12 mouse cellular contexts compared by ENCODE assay signal in genomic region chr19:42202467-42202866, GRCm38 (mm10). TPM values are rescaled to one million over a fixed set of nuclear protein-coding genes. Genes with fewer than 3 reads are reported as not detected.
A peak's percentile ranks its signal among the peaks of the same experiment; 100 is the strongest.
DNase-seq lines count a peak whose midpoint lies in the region; ATAC-seq lines count a peak whose summit lies in the region.
"Had no signal": no experiment of that assay in that cellular context is flagged by ENCODE, and none has a peak within 500 bp of the region (broad histone marks: within the 10 kb centered on the region; RNA-seq: fewer than 3 reads in every experiment).

No protein-coding gene starts in this region.

- peaks cover 79% of the 10 kb centered on the region for H3K27me3 ChIP-seq in kidney, embryonic 15.5 days
- H3K27me3 ChIP-seq in embryonic facial prominence, embryonic 12.5 days: peaks cover 66% of the 10 kb centered on the region
- peaks cover 58% of the 10 kb centered on the region for H3K27me3 ChIP-seq in limb, embryonic 11.5 days (ENCODE audit: control insufficient read depth, insufficient read depth, low read length)

- H3K4me2 ChIP-seq in kidney, embryonic 15.5 days: peak overlapping the region; percentile 54
- H3K4me2 ChIP-seq in embryonic facial prominence, embryonic 12.5 days (replicated peaks): peak overlapping the region; percentile 41; the same call in 1 of the 2 replicates
- no peak overlapping the region for H3K4me2 ChIP-seq in limb, embryonic 11.5 days (ENCODE audit: low read depth, severe bottlenecking)

- H3K36me3 ChIP-seq in kidney, embryonic 15.5 days: no peaks in the 10 kb centered on the region
- H3K36me3 ChIP-seq in embryonic facial prominence, embryonic 12.5 days: no peaks in the 10 kb centered on the region
- H3K36me3 ChIP-seq in limb, embryonic 11.5 days (ENCODE audit: control insufficient read depth, insufficient read depth, low read length): no peaks in the 10 kb centered on the region

- peaks cover 25% of the 10 kb centered on the region for H3K4me1 ChIP-seq in kidney, embryonic 15.5 days
- H3K4me1 ChIP-seq in embryonic facial prominence, embryonic 12.5 days: peaks cover 16% of the 10 kb centered on the region; the same call in 1 of the 2 replicates
- H3K4me1 ChIP-seq in limb, embryonic 11.5 days (ENCODE audit: control insufficient read depth, insufficient read depth, low read length): peaks cover 8% of the 10 kb centered on the region; the same call in 1 of the 2 replicates

- H3K27ac ChIP-seq in kidney, embryonic 15.5 days: no peak overlapping the region
- no peak overlapping the region for H3K27ac ChIP-seq in embryonic facial prominence, embryonic 12.5 days
- no peak overlapping the region for H3K27ac ChIP-seq in limb, embryonic 11.5 days (replicated peaks; ENCODE audit: low read depth, low read length)

- WGBS in kidney, embryonic 15.5 days: 43% methylated on average over 8 of the region's 8 CpGs
- 47% methylated on average over 8 of the region's 8 CpGs for WGBS in embryonic facial prominence, embryonic 12.5 days
- 41% methylated on average over 8 of the region's 8 CpGs for WGBS in limb, embryonic 11.5 days

- H3K9me3 ChIP-seq in kidney, embryonic 15.5 days (replicated peaks): no peaks in the 10 kb centered on the region
- H3K9me3 ChIP-seq in embryonic facial prominence, embryonic 12.5 days: no peaks in the 10 kb centered on the region
- H3K9me3 ChIP-seq in limb, embryonic 11.5 days (ENCODE audit: control insufficient read depth, low read length): no peaks in the 10 kb centered on the region

- 0 out of 2 replicates have a peak overlapping the region, but pooled peaks have one; percentile 21 for H3K9ac ChIP-seq in kidney, embryonic 15.5 days
- no peak overlapping the region for H3K9ac ChIP-seq in embryonic facial prominence, embryonic 12.5 days
- H3K9ac ChIP-seq in limb, embryonic 11.5 days (ENCODE audit: low read length): no peak overlapping the region

- peak; percentile 59 for DNase-seq in cerebellum, adult 9-10 months
- DNase-seq in cerebellum, postnatal 4 days (ENCODE audit: low spot score in 2 of 2): no peak
- no peak for DNase-seq in kidney, postnatal 10 days
- DNase-seq in limb, embryonic 11.5 days (ENCODE audit: low spot score): peak; percentile 25
- no peak for DNase-seq in gastrocnemius, postnatal 25 days
- DNase-seq in gastrocnemius, adult 18-20 months (ENCODE audit: low spot score): no peak
- DNase-seq: kidney, adult 18-20 months; right cerebral cortex, postnatal 14 days; thymus, adult 2 months had no signal

- ATAC-seq in kidney, embryonic 15.5 days (replicated peaks; ENCODE audit: low FRiP score): no peak
- ATAC-seq in embryonic facial prominence, embryonic 12.5 days (ENCODE audit: insufficient number of reproducible peaks, insufficient read depth, low FRiP score, low TSS enrichment): no peak
- no peak for ATAC-seq in limb, embryonic 11.5 days (ENCODE audit: insufficient number of reproducible peaks, low FRiP score, low TSS enrichment, low read depth)
- ATAC-seq: Patski had no signal

- H3K4me3 ChIP-seq in kidney, embryonic 15.5 days (replicated peaks): no peak overlapping the region
- no peak overlapping the region; the same call in 1 of the 2 replicates for H3K4me3 ChIP-seq in embryonic facial prominence, embryonic 12.5 days
- H3K4me3 ChIP-seq in limb, embryonic 11.5 days (ENCODE audit: low read depth, low read length): no peak overlapping the region

RNA-seq across cellular contexts. Expression of gene Sfrp5, which starts 0.4 kb away (rescaled TPM):
- 1.2 and 2.1 TPM in 2 replicates for polyA plus RNA-seq in kidney, embryonic 15.5 days (2015; fragmentation: Nextera tagmentation; extraction: Ambion mirVana)
- polyA plus RNA-seq in embryonic facial prominence, embryonic 12.5 days (2016; fragmentation: Nextera tagmentation; extraction: Ambion mirVana): 2.9 and 3.8 TPM in 2 replicates
- polyA plus RNA-seq in limb, embryonic 11.5 days (2014; fragmentation: Nextera tagmentation; extraction: Ambion mirVana): 0.13 and 0.25 TPM in 2 replicates
- 1 to 10 TPM; 4.0 to 5.7 TPM for total RNA-seq in gastrocnemius, postnatal 25 days (2021)
- 1 to 10 TPM; 3.0 to 9.3 TPM for total RNA-seq in gastrocnemius, adult 18-20 months (2021)

RNA-seq across cellular contexts. Expression of gene Zfyve27, which starts 38.7 kb away (rescaled TPM):
- 26.5 and 29.4 TPM in 2 replicates for polyA plus RNA-seq in kidney, embryonic 15.5 days (2015; fragmentation: Nextera tagmentation; extraction: Ambion mirVana)
- 32.5 and 36.5 TPM in 2 replicates for polyA plus RNA-seq in embryonic facial prominence, embryonic 12.5 days (2016; fragmentation: Nextera tagmentation; extraction: Ambion mirVana)
- polyA plus RNA-seq in limb, embryonic 11.5 days (2014; fragmentation: Nextera tagmentation; extraction: Ambion mirVana): 11.7 and 12.6 TPM in 2 replicates
- total RNA-seq in gastrocnemius, postnatal 25 days (2021): 10 to 100 TPM; 10.3 to 12.0 TPM
- 10 to 100 TPM; 11.6 to 12.9 TPM for total RNA-seq in gastrocnemius, adult 18-20 months (2021)

RNA-seq across cellular contexts. Expression of gene Golga7b, which starts 44.9 kb away (rescaled TPM):
- 0.13 and 0.34 TPM in 2 replicates for polyA plus RNA-seq in kidney, embryonic 15.5 days (2015; fragmentation: Nextera tagmentation; extraction: Ambion mirVana)
- polyA plus RNA-seq in embryonic facial prominence, embryonic 12.5 days (2016; fragmentation: Nextera tagmentation; extraction: Ambion mirVana): 1.8 and 1.9 TPM in 2 replicates
- not detected in 2 replicates for polyA plus RNA-seq in limb, embryonic 11.5 days (2014; fragmentation: Nextera tagmentation; extraction: Ambion mirVana)
- total RNA-seq in gastrocnemius, postnatal 25 days (2021): 1 to 10 TPM; 1.7 to 2.3 TPM
- 1 to 10 TPM; 2.9 to 3.7 TPM for total RNA-seq in gastrocnemius, adult 18-20 months (2021)

RNA-seq across cellular contexts. Expression of gene Marveld1, which starts 55.3 kb away (rescaled TPM):
- 9.7 and 9.8 TPM in 2 replicates for polyA plus RNA-seq in kidney, embryonic 15.5 days (2015; fragmentation: Nextera tagmentation; extraction: Ambion mirVana)
- 10.8 and 16.8 TPM in 2 replicates for polyA plus RNA-seq in embryonic facial prominence, embryonic 12.5 days (2016; fragmentation: Nextera tagmentation; extraction: Ambion mirVana)
- 12.3 and 16.6 TPM in 2 replicates for polyA plus RNA-seq in limb, embryonic 11.5 days (2014; fragmentation: Nextera tagmentation; extraction: Ambion mirVana)
- 10 to 100 TPM in 1 of 2 experiments, 1 to 10 TPM in 1; 6.8 to 11.8 TPM for total RNA-seq in gastrocnemius, postnatal 25 days (2021)
- 1 to 10 TPM; 5.3 to 6.9 TPM for total RNA-seq in gastrocnemius, adult 18-20 months (2021)

Comparison
In these comparisons a context has a peak if more than half of its experiments do, and no peak if none do; other contexts are left out.
1. DNase-seq: peak in cerebellum, adult 9-10 months (single experiment) and limb, embryonic 11.5 days (single experiment); none in cerebellum, postnatal 4 days (0 of 2), kidney, postnatal 10 days (single experiment), gastrocnemius, postnatal 25 days (single experiment) and gastrocnemius, adult 18-20 months (single experiment).